Mouse (Mus musculus): ENCODE results near the gene B3gat3.
"Not testable (repeated sequence)": the region's sequence is repeated elsewhere in the genome, so short reads cannot be mapped to it uniquely, and the experiment has no call there.

Gene B3gat3

GRCm38 (mm10) chr19:8883616-8884015, 36.6 kb upstream of the B3gat3 start, which contains the start of the genes Lbhd1 and Gm49403:
TSS of gene Lbhd1 (plus strand) at chr19:8883732.
TSS of gene Gm49403 (plus strand) at chr19:8883930.
- no peaks in the 10 kb centered on the region for H3K9me3 ChIP-seq (ENCODE audit: low read length)
- H3K4me1 ChIP-seq (replicated peaks; ENCODE audit: low read depth, low read length): peaks cover 47% of the 10 kb centered on the region
- TF ChIP-seq CTCF (conservative IDR thresholded peaks at IDR 0.05; ENCODE audit: low read length): no peak
- no peak for TF ChIP-seq POU5F1 (IDR thresholded peaks at IDR 0.05; ENCODE audit: borderline replicate concordance, low read length)
- TF ChIP-seq NANOG (IDR thresholded peaks at IDR 0.05; ENCODE audit: borderline replicate concordance, low read length): no peak
- no peak within 1 kb of the TSS for H3K4me3 ChIP-seq (replicated peaks; ENCODE audit: low read length)
- peaks cover 28% of the 10 kb centered on the region for H3K36me3 ChIP-seq (ENCODE audit: insufficient read depth, low read length)
- no peaks in the 10 kb centered on the region for H3K27me3 ChIP-seq (ENCODE audit: insufficient read depth, low read length)

- Histone ChIP-seq H3K36me3 (ENCODE audit: insufficient read depth, low read length) (peaks cover 38% of the 10 kb centered on the region), H3K27me3 (ENCODE audit: insufficient read depth, low read length) (no peaks in the 10 kb centered on the region), H3K9me3 (ENCODE audit: low read length) (no peaks in the 10 kb centered on the region), H3K4me1 (replicated peaks; ENCODE audit: low read depth, low read length) (peaks cover 52% of the 10 kb centered on the region), H3K4me3 (replicated peaks; ENCODE audit: low read length) (peak overlapping the region; percentile 90)
- no peak for TF ChIP-seq NANOG (IDR thresholded peaks at IDR 0.05; ENCODE audit: borderline replicate concordance, low read length)
- TF ChIP-seq POU5F1 (IDR thresholded peaks at IDR 0.05; ENCODE audit: borderline replicate concordance, low read length): no peak
- TF ChIP-seq CTCF (conservative IDR thresholded peaks at IDR 0.05; ENCODE audit: low read length): no peak
These were observed 33.1 kb upstream of the B3gat3 start for GRCm38 (mm10) chr19:8886916-8887584.

- peaks cover 41% of the 10 kb centered on the region for H3K36me3 ChIP-seq (ENCODE audit: insufficient read depth, low read length)
- no peak for TF ChIP-seq POU5F1 (IDR thresholded peaks at IDR 0.05; ENCODE audit: borderline replicate concordance, low read length)
- H3K4me1 ChIP-seq (replicated peaks; ENCODE audit: low read depth, low read length): peaks cover 56% of the 10 kb centered on the region
- H3K9me3 ChIP-seq (ENCODE audit: low read length): no peaks in the 10 kb centered on the region
- H3K27me3 ChIP-seq (ENCODE audit: insufficient read depth, low read length): no peaks in the 10 kb centered on the region
- peak overlapping the region; percentile 90 for H3K4me3 ChIP-seq (replicated peaks; ENCODE audit: low read length)
These were observed 32.4 kb upstream of the B3gat3 start for GRCm38 (mm10) chr19:8887585-8888463.

- TF ChIP-seq CTCF (conservative IDR thresholded peaks at IDR 0.05; ENCODE audit: low read length) (no peak), POU5F1 (IDR thresholded peaks at IDR 0.05; ENCODE audit: borderline replicate concordance, low read length) (no peak), NANOG (IDR thresholded peaks at IDR 0.05; ENCODE audit: borderline replicate concordance, low read length) (no peak)
- Histone ChIP-seq H3K27me3 (ENCODE audit: insufficient read depth, low read length) (no peaks in the 10 kb centered on the region), H3K36me3 (ENCODE audit: insufficient read depth, low read length) (peaks cover 41% of the 10 kb centered on the region), H3K4me1 (replicated peaks; ENCODE audit: low read depth, low read length) (peaks cover 57% of the 10 kb centered on the region), H3K9me3 (ENCODE audit: low read length) (no peaks in the 10 kb centered on the region), H3K4me3 (replicated peaks; ENCODE audit: low read length) (peak within 1 kb of the TSS; percentile 90)
These were observed 31.4 kb upstream of the B3gat3 start, which contains the start of the genes 1810009A15Rik and Gm49416 for GRCm38 (mm10) chr19:8888511-8889385. TSS of gene 1810009A15Rik (plus strand) at chr19:8888853. TSS of gene Gm49416 (plus strand) at chr19:8888926.

GRCm38 (mm10) chr19:8892829-8893766, 27.1 kb upstream of the B3gat3 start, which contains the start of gene Ints5:
TSS of gene Ints5 (plus strand) at chr19:8893005.
- H3K36me3 ChIP-seq (ENCODE audit: insufficient read depth, low read length): peaks cover 62% of the 10 kb centered on the region
- TF ChIP-seq NANOG (IDR thresholded peaks at IDR 0.05; ENCODE audit: borderline replicate concordance, low read length) (no peak), CTCF (conservative IDR thresholded peaks at IDR 0.05; ENCODE audit: low read length) (no peak), POU5F1 (IDR thresholded peaks at IDR 0.05; ENCODE audit: borderline replicate concordance, low read length) (no peak)
- peaks cover 69% of the 10 kb centered on the region for H3K4me1 ChIP-seq (replicated peaks; ENCODE audit: low read depth, low read length)
- no peaks in the 10 kb centered on the region for H3K9me3 ChIP-seq (ENCODE audit: low read length)
- no peaks in the 10 kb centered on the region for H3K27me3 ChIP-seq (ENCODE audit: insufficient read depth, low read length)
- peak within 1 kb of the TSS; percentile 99 for H3K4me3 ChIP-seq (replicated peaks; ENCODE audit: low read length)

- Histone ChIP-seq H3K27me3 (ENCODE audit: insufficient read depth, low read length) (no peaks in the 10 kb centered on the region), H3K4me3 (replicated peaks; ENCODE audit: low read length) (peak overlapping the region; percentile 100), H3K9me3 (ENCODE audit: low read length) (no peaks in the 10 kb centered on the region), H3K36me3 (ENCODE audit: insufficient read depth, low read length) (peaks cover 66% of the 10 kb centered on the region), H3K4me1 (replicated peaks; ENCODE audit: low read depth, low read length) (peaks cover 78% of the 10 kb centered on the region)
- TF ChIP-seq CTCF (conservative IDR thresholded peaks at IDR 0.05; ENCODE audit: low read length): no peak
- TF ChIP-seq POU5F1 (IDR thresholded peaks at IDR 0.05; ENCODE audit: borderline replicate concordance, low read length): no peak
- no peak for TF ChIP-seq NANOG (IDR thresholded peaks at IDR 0.05; ENCODE audit: borderline replicate concordance, low read length)
These were observed 24.7 kb upstream of the B3gat3 start for GRCm38 (mm10) chr19:8895397-8895960.

GRCm38 (mm10) chr19:8896231-8896630, 23.9 kb upstream of the B3gat3 start:
- H3K36me3 ChIP-seq (ENCODE audit: insufficient read depth, low read length): peaks cover 66% of the 10 kb centered on the region
- H3K27me3 ChIP-seq (ENCODE audit: insufficient read depth, low read length); H3K9me3 ChIP-seq (ENCODE audit: low read length): not testable (repeated sequence)
- H3K4me3 ChIP-seq (replicated peaks; ENCODE audit: low read length): peak overlapping the region; percentile 100
- peaks cover 75% of the 10 kb centered on the region for H3K4me1 ChIP-seq (replicated peaks; ENCODE audit: low read depth, low read length)

- H3K9me3 ChIP-seq (ENCODE audit: low read length); H3K27me3 ChIP-seq (ENCODE audit: insufficient read depth, low read length): not testable (repeated sequence)
- H3K4me1 ChIP-seq (replicated peaks; ENCODE audit: low read depth, low read length): peaks cover 68% of the 10 kb centered on the region
- H3K36me3 ChIP-seq (ENCODE audit: insufficient read depth, low read length): peaks cover 66% of the 10 kb centered on the region
- peak overlapping the region; percentile 100 for H3K4me3 ChIP-seq (replicated peaks; ENCODE audit: low read length)
These were observed 22.8 kb upstream of the B3gat3 start for GRCm38 (mm10) chr19:8897211-8897864.
